Mouse (Mus musculus): ENCODE measurements around the gene Slc25a47. TPM values are rescaled to one million over a fixed set of nuclear protein-coding genes. Genes with fewer than 3 reads are reported as not detected.
A peak's percentile ranks its signal among the peaks of the same experiment; 100 is the strongest.

Gene Slc25a47
- total RNA-seq, 2 experiments from 2014 or later = 5.3 to 16.2 TPM

- ATAC-seq (replicated peaks; ENCODE audit: low FRiP score, low TSS enrichment, poor library complexity, severe bottlenecking) = peak; percentile 90
These were observed 67.1 kb downstream of the Slc25a47 start for GRCm38 (mm10) chr12:108902940-108903339.

GRCm38 (mm10) chr12:108903600-108904275 is 67.9 kb downstream of the Slc25a47 start:
- 0 out of 2 replicates have a peak, but pooled peaks have one; percentile 24 for ATAC-seq (replicated peaks; ENCODE audit: low FRiP score, low TSS enrichment, poor library complexity, severe bottlenecking)

GRCm38 (mm10) chr12:108904276-108904653 is 68.4 kb downstream of the Slc25a47 start:
- ATAC-seq (replicated peaks; ENCODE audit: low FRiP score, low TSS enrichment, poor library complexity, severe bottlenecking) = no peak

- ATAC-seq (replicated peaks; ENCODE audit: low FRiP score, low TSS enrichment, poor library complexity, severe bottlenecking) = no peak
These were observed 69.9 kb downstream of the Slc25a47 start for GRCm38 (mm10) chr12:108905620-108906302.

- no peak for ATAC-seq (replicated peaks; ENCODE audit: low FRiP score, low TSS enrichment, poor library complexity, severe bottlenecking)
These were observed 70.6 kb downstream of the Slc25a47 start for GRCm38 (mm10) chr12:108906398-108906797.

Other genes with a start within 250 kb of the Slc25a47 start
- not detected in 2 replicates for gene Degs2, start 133.7 kb upstream of the Slc25a47 start, total RNA-seq (2014; fragmentation: Nextera tagmentation)
- gene Degs2, start 133.7 kb upstream of the Slc25a47 start, total RNA-seq (2017) = not detected in 2 replicates
- gene Yy1, start 43.1 kb upstream of the Slc25a47 start, total RNA-seq (2014; fragmentation: Nextera tagmentation) = 52.3 and 58.0 TPM in 2 replicates
- gene Yy1, start 43.1 kb upstream of the Slc25a47 start, total RNA-seq (2017) = 61.4 and 70.3 TPM in 2 replicates
- 0.54 TPM in 1 of 2 replicates, not detected in the other for gene Slc25a29, start 163 bp upstream of the Slc25a47 start, total RNA-seq (2014; fragmentation: Nextera tagmentation)
- not detected in 2 replicates for gene Slc25a29, start 163 bp upstream of the Slc25a47 start, total RNA-seq (2017)
- 9.4 and 9.7 TPM in 2 replicates for gene Wdr25, start 57.6 kb downstream of the Slc25a47 start, total RNA-seq (2014; fragmentation: Nextera tagmentation)
- 3.0 and 6.9 TPM in 2 replicates for gene Wdr25, start 57.6 kb downstream of the Slc25a47 start, total RNA-seq (2017)
- 48.8 and 56.3 TPM in 2 replicates for gene Wars, start 58.1 kb downstream of the Slc25a47 start, total RNA-seq (2014; fragmentation: Nextera tagmentation)
- gene Wars, start 58.1 kb downstream of the Slc25a47 start, total RNA-seq (2017) = 54.6 and 74.4 TPM in 2 replicates
- not detected in 2 replicates for gene Begain, start 232.2 kb downstream of the Slc25a47 start, total RNA-seq (2014; fragmentation: Nextera tagmentation)
- gene Begain, start 232.2 kb downstream of the Slc25a47 start, total RNA-seq (2017) = 0.11 TPM in 1 of 2 replicates, not detected in the other